Mouse (Mus musculus): ENCODE data around the gene Tmem252.

GRCm38 (mm10) chr19:24701716-24702115 lies 27.9 kb downstream of the Tmem252 start:
- TF ChIP-seq POLR2A (IDR thresholded peaks at IDR 0.05; ENCODE audit: control insufficient read depth in 1 of 2, insufficient read depth in 1 of 2, low read depth in 1 of 2, low read length in 2 of 2, poor library complexity in 1 of 2) = no peak
- TF ChIP-seq CHD2 (IDR thresholded peaks at IDR 0.05; ENCODE audit: low read length) = no peak
- TF ChIP-seq MAX (IDR thresholded peaks at IDR 0.05; ENCODE audit: low read length) = no peak
- TF ChIP-seq BHLHE40 (IDR thresholded peaks at IDR 0.05; ENCODE audit: borderline replicate concordance, low read depth, low read length) = no peak
- no peak for TF ChIP-seq ZC3H11A (IDR thresholded peaks at IDR 0.05; ENCODE audit: low read depth, low read length)
- TF ChIP-seq E2F4 (IDR thresholded peaks at IDR 0.05; ENCODE audit: borderline replicate concordance, low read depth, low read length) = no peak
- TF ChIP-seq KAT2A (conservative IDR thresholded peaks at IDR 0.05; ENCODE audit: low read depth, low read length) = no peak
